Mouse (Mus musculus): ENCODE measurements at regions not wholly inside any gene's neighbourhood (a gene's known extent, or its start where the extent isn't known, plus 50 kb on each side); places are given as distances from the start of the nearest gene placed in this dataset.

- TF ChIP-seq CTCF (IDR thresholded peaks at IDR 0.05; ENCODE audit: control insufficient read depth, insufficient read depth, insufficient read length) (no peak), CEBPB (IDR thresholded peaks at IDR 0.05; ENCODE audit: low read depth) (no peak), USF1 (IDR thresholded peaks at IDR 0.05; ENCODE audit: low read depth) (no peak), MYOD1 (IDR thresholded peaks at IDR 0.05; ENCODE audit: control insufficient read depth, insufficient read length, low read depth) (no peak), MYOG (IDR thresholded peaks at IDR 0.05; ENCODE audit: control insufficient read depth, extremely low read depth, insufficient read length) (no peak)
Measured at GRCm38 (mm10) chr17:63607021-63607751, 107.4 kb upstream of the Fbxl17 start.
